Mouse (Mus musculus) thymus, postnatal 14 days (tissue): ENCODE measurements around the gene Ptx4.
A peak's percentile ranks its signal among the peaks of the same experiment; 100 is the strongest.
"Not testable (repeated sequence)": the region's sequence is repeated elsewhere in the genome, so short reads cannot be mapped to it uniquely, and the experiment has no call there.

ENCODE experiments used
- DNase-seq: peaks from one replicate; pipeline ENCODE4 v3.0.0; 2021

Gene Ptx4

DNA sequence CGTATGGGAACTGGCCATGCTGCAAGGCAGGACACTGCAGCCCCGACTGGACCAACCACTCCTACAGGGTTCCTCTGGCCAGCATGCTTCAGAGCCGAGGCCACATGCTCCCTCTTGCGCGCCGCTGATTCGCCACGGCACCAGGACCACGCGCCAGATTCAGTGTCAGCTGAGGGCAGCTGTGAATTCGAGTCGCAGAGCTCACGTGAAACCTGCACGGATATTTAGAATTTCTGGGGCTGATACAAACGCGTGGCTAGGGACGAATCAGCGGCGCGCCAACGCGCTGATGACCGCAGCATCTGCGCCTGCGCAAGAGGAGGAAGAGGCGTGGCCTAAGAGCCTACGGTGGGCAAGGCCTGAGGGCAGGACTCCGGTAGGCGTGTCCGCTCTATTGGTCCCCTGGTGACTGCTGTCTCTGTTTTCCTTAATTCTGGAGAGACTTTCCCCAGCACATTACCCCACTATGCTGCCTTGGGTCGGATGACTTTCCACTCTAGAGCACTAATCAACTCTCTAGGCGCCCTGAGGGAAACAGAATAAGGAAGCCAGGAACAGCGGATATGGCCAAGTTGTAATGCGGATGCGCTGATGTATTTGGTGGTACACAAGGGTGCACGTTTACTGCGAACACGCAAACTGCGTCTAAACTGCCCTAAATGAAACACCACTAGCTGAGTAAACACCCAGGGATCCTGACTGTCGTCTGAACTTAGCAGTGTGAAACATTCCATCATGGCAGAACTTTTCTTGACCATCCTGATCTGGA lies 4.7 kb upstream of the Ptx4 start, which contains the start of gene Telo2:
Gene Telo2 (minus strand): TSS at position 304 of the 769 bp plus-strand sequence.
- peak; percentile 94 for DNase-seq

- peak; percentile 36 for DNase-seq
Observed at GRCm38 (mm10) chr17:25117263-25117662, 3.3 kb upstream of the Ptx4 start.

- peak; percentile 53 for DNase-seq
Observed at GRCm38 (mm10) chr17:25123979-25124378, 3.4 kb downstream of the Ptx4 start.

DNA sequence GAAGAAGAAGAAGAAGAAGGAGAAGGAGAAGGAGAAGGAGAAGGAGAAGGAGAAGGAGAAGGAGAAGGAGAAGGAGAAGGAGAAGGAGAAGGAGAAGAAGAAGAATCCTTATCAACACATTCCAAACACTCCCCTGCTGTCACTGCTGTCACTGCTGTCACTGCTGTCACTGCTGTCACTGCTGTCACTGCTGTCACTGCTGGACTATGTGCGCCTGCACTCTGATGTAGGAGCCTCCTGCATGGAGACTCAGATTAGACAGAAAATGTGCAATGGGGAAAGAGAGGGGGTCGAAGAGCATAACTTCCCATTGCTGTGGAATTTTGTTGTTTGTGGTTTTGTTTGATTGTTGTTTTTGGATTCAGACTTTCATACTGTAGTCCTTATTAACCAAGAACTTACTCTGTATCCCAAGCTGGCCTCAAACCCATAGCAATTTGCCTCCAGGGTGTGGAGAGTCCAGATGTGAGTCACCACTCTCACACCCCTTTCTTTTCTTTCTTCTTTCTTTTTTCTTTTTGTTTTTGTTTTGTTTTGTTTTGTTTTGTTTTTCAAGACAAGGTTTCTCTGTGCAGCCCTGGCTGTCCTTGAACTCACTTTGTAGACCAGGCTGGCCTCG lies 5.0 kb downstream of the Ptx4 start:
- not testable (repeated sequence) for DNase-seq

- no peak for DNase-seq
Observed at GRCm38 (mm10) chr17:25127079-25127478, 6.5 kb downstream of the Ptx4 start.

DNA sequence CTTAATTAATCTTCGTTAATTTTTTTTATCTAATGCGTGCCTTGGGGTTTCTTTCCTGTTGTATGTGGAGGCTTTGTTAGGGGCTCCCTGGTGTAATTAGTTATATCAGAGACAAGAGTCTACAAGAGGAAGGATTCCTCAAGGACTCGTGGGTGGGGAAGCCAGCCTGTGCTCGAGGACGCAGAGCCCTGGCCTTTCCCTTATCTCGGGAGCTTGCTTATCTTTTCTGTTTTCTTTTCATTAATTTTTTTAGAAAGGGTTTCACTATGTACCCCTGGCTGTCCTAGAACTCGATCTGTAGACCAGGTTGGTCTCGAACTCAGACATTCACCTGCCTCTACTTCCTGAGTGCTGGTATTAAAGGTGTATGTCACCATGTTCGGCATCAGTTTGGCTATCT lies 7.1 kb downstream of the Ptx4 start:
- no peak for DNase-seq

DNA sequence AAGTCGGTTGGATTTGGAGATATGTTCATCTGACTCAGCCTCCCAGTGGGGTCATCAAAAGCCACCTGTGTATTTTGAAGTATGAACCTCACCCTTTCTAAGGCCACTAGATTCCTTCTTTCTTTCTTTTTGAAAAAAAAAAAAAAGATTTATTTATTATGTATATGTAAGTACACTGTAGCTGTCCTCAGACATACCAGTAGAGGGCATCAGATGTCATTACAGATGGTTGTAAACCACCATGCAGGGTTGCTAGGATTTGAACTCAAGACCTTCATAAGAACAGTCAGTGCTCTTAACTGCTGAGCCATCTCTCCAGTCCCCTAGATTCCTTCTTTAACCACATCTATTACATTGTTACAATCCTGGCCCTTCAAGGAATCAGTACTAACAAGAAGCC lies 9.5 kb downstream of the Ptx4 start:
- DNase-seq = no peak

- DNase-seq = peak; percentile 89
Observed at GRCm38 (mm10) chr17:25133275-25133698, 12.7 kb downstream of the Ptx4 start, which contains the start of gene Clcn7. Gene Clcn7 (plus strand): TSS chr17:25133391.

DNA sequence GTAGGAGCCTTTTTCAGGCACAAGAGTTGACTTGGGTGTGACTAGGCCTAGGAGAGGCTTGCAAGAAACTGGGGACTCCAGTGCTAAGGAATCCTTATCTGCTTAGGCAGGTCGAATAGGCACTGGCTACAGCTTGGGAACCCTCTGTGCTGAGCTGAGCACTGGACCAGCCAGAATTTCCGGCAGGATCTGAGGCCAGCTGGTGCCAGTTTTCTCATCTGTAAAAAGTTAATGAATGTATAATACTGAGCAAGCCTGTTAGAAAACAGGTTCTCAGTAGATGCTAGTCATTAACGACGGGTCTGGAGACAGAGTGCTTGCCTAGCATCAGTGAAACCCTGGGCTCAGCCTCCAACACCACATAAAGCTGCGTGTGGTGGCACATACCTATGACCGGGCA lies 15.1 kb downstream of the Ptx4 start:
- no peak for DNase-seq

GRCm38 (mm10) chr17:25138803-25139202 lies 18.2 kb downstream of the Ptx4 start:
- DNase-seq = no peak

GRCm38 (mm10) chr17:25139960-25140359 lies 19.4 kb downstream of the Ptx4 start:
- no peak for DNase-seq

DNA sequence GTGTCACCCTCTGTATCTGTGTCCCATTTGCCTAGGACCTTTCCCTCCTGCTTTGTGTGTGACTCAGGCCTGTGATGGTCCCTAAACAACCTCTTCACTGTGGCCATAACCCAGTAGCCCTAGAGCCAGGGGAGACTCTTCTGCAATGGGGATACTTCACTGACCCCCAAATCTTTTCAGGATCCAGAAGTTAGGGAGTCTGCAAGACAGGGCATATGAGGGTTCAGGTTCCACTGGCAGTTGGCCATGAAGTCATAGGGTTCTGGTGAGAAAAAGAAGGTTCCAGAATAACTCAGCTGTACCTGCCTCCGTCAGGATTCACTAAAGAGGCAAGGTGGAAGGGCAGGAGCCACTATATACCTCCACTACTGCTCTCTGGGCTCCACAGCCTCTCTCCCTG lies 41.6 kb downstream of the Ptx4 start, which contains the start of gene Ccdc154:
Gene Ccdc154 (plus strand): TSS at position 301 of the 400 bp plus-strand sequence.
- DNase-seq = no peak

GRCm38 (mm10) chr17:25163387-25163786 lies 42.8 kb downstream of the Ptx4 start:
- no peak for DNase-seq

GRCm38 (mm10) chr17:25164770-25165169 lies 44.2 kb downstream of the Ptx4 start:
- no peak for DNase-seq

DNA sequence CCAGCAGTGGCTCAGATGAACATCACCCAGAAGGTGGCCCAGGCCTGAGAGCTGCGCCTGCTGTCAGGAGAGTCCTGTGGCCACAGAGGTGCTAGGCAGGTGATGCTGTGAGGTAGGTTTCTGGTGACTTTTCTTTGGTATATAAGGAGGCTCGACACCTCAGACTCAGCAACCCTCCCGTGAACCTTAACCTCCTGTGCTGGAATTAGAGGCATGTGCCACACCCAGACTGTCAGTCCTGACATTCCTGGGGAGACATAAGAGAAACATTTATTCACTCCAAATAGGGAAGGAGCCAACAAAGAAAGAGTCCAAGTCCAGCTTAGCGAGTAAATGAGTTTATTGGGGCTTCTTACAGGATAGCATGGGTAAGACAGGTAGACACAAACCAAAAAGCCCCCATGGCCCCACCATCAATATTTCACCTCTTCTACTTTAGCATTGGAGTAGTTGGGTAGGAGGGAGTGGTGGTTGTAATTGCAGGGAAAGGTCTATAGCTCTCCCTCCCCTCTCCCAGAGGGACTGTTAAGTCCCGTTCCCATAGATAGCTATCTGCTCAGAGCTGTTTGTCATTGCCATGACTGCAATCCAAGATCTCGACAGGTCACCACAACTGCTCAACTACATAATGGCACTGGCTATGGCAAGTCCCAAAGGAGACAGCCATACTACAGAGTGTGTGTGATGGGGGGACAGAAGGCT lies 45.6 kb downstream of the Ptx4 start:
- no peak for DNase-seq

DNA sequence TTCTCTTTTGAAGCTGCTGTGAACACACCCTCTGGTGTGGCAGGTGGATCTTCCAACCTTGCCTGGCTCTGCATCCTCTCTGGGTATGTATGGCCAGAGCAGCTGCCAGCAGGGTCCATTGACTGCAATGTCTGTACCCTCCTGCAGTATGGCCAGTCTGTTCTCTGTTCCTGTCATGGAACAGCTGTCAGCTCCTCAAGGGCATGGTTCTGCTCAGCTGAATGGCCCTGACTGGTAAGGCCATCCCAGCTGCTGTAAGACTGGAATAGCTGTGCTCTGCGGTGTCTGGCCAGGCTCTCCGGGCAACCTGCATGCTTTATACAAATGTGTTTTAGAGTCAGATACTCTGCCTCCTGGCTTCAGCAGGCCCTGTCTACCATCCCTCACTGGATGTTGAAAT lies 49.1 kb downstream of the Ptx4 start:
- no peak for DNase-seq

- DNase-seq = no peak
Observed at GRCm38 (mm10) chr17:25172558-25172957, 52.0 kb downstream of the Ptx4 start.
